Mouse (Mus musculus) left cerebral cortex, adult 8-10 months (tissue): Measurements from ENCODE around the gene Xylt2. TPM values are rescaled to one million over a fixed set of nuclear protein-coding genes. Genes with fewer than 3 reads are reported as not detected.
"Not testable (repeated sequence)": the region's sequence is repeated elsewhere in the genome, so short reads cannot be mapped to it uniquely, and the experiment has no call there.

ENCODE experiments used
- DNase-seq, 2 experiments: peaks; one replicate each; pipeline ENCODE4 v3.0.0; 2022; ENCODE audit warnings: low spot score in 2 of 2
- total RNA-seq, 4 experiments: library from RNA; stranded (reverse); gene quantifications; 2 replicates each; pipeline ENCODE4 v1.2.4; 2022

Gene Xylt2
- total RNA-seq, 4 experiments from 2014 or later = 25.9 to 27.8 (median 26.7) TPM

- DNase-seq = no peak
Measured at GRCm38 (mm10) chr11:94677607-94678145, 361 bp upstream of the Xylt2 start.

GRCm38 (mm10) chr11:94676308-94676707 is 1.0 kb downstream of the Xylt2 start:
- DNase-seq = no peak

GRCm38 (mm10) chr11:94675446-94675845 is 1.9 kb downstream of the Xylt2 start:
- DNase-seq = no peak

GRCm38 (mm10) chr11:94674984-94675383 is 2.3 kb downstream of the Xylt2 start:
- DNase-seq = no peak

- DNase-seq = no peak
Measured at GRCm38 (mm10) chr11:94665281-94665680, 12.0 kb downstream of the Xylt2 start.

- DNase-seq = no peak
Measured at GRCm38 (mm10) chr11:94661344-94661743, 16.0 kb downstream of the Xylt2 start.

- peak; percentile 78 to 88 for DNase-seq
Measured at GRCm38 (mm10) chr11:94653663-94654436, 23.5 kb downstream of the Xylt2 start, which contains the start of the genes Mrpl27 and Eme1. Mrpl27 (plus strand) TSS chr11:94653767. Eme1 (minus strand) TSS chr11:94653964.

GRCm38 (mm10) chr11:94652973-94653372 is 24.3 kb downstream of the Xylt2 start:
- no peak for DNase-seq

GRCm38 (mm10) chr11:94651241-94651640 is 26.1 kb downstream of the Xylt2 start:
- DNase-seq = not testable (repeated sequence)

GRCm38 (mm10) chr11:94646457-94646856 is 30.9 kb downstream of the Xylt2 start:
- DNase-seq = no peak

GRCm38 (mm10) chr11:94644461-94645219 is 32.7 kb downstream of the Xylt2 start:
- DNase-seq = peak in 1 of 2 experiments; percentile 46

GRCm38 (mm10) chr11:94634431-94634830 is 42.9 kb downstream of the Xylt2 start:
- no peak for DNase-seq

- DNase-seq = no peak
Measured at GRCm38 (mm10) chr11:94632988-94633387, 44.3 kb downstream of the Xylt2 start.

GRCm38 (mm10) chr11:94631969-94632368 is 45.3 kb downstream of the Xylt2 start:
- no peak for DNase-seq

- no peak for DNase-seq
Measured at GRCm38 (mm10) chr11:94630199-94631011, 46.9 kb downstream of the Xylt2 start.

GRCm38 (mm10) chr11:94629884-94630198 is 47.5 kb downstream of the Xylt2 start:
- no peak for DNase-seq

GRCm38 (mm10) chr11:94629199-94629883 is 48.0 kb downstream of the Xylt2 start, which contains the start of gene Lrrc59:
Lrrc59 (plus strand) TSS chr11:94629767.
- peak; percentile 89 to 93 for DNase-seq

- no peak for DNase-seq
Measured at GRCm38 (mm10) chr11:94622162-94622561, 55.2 kb downstream of the Xylt2 start.

- DNase-seq = no peak
Measured at GRCm38 (mm10) chr11:94621458-94621852, 55.9 kb downstream of the Xylt2 start.

- DNase-seq = no peak
Measured at GRCm38 (mm10) chr11:94620766-94621457, 56.4 kb downstream of the Xylt2 start.
